Mouse (Mus musculus): ENCODE data around the gene Tmsb15b1.

GRCm38 (mm10) chrX:136993641-136994040 lies 17.0 kb upstream of the Tmsb15b1 start:
- TF ChIP-seq CTCF (IDR thresholded peaks at IDR 0.05; ENCODE audit: low read depth, low read length): no peak
- no peak for TF ChIP-seq EP300 (IDR thresholded peaks at IDR 0.05; ENCODE audit: insufficient read depth, low read depth, low read length)
- no peak for TF ChIP-seq POLR2A (IDR thresholded peaks at IDR 0.05; ENCODE audit: insufficient read depth, low read length)

Measured in ES-Bruce4 (cell line).